Mouse (Mus musculus) brain, embryonic 14.5 days (tissue): ENCODE data around the gene Jmjd7.

ENCODE experiments used
- CTCF ChIP-seq: fragments of 200-500 bp; IDR thresholded peaks from 2 replicates; pipeline ENCODE4 v1.5.1; 2012; ENCODE audit warnings: inconsistent platforms, mild to moderate bottlenecking, moderate library complexity, borderline replicate concordance; ENCODE audit not compliant: insufficient read depth, insufficient read length; ENCODE audit errors: extremely low read depth
- POLR2A ChIP-seq: fragments of 200-500 bp; IDR thresholded peaks from 2 replicates; pipeline ENCODE4 v1.6.1; 2012; ENCODE audit warnings: mild to moderate bottlenecking, inconsistent platforms, borderline replicate concordance; ENCODE audit not compliant: poor library complexity, insufficient read depth, insufficient read length, severe bottlenecking; ENCODE audit errors: extremely low read depth

GRCm38 (mm10) chr2:119988952-119989351, 38.3 kb upstream of the Jmjd7 start:
- TF ChIP-seq CTCF (no peak), POLR2A (no peak)
